Mouse (Mus musculus): ENCODE data around the gene Copb1. TPM values are rescaled to one million over a fixed set of nuclear protein-coding genes. Genes with fewer than 3 reads are reported as not detected.

The Copb1 gene
- total and polyA plus RNA-seq, 3 experiments: 16.5 to 40.5 (median 40.1) TPM

DNA sequence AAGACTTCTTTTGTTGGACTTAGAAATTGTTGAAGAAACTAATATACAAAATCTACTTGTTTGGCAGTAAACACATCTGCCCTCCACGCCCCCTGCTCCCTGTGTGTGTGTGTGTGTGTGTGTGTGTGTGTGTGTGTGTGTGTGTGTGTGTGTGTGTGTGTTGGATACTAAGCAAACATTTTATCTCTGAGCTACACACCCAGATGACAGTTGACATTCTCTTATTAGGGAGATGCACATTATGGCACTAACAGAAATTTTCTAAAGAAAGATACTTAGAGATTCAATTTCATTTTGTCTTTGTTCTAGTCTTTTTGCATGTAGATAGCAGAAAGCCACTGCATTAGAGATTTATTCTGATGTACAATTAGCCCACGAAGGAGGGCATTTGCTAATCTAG is 37.6 kb downstream of the Copb1 start:
- Histone ChIP-seq H3K4me3 (no peak overlapping the region), H3K4me1 (ENCODE audit: control insufficient read depth, insufficient read depth, low read length) (no peaks in the 10 kb centered on the region), H3K9ac (ENCODE audit: low read depth, low read length) (no peak overlapping the region), H3K79me2 (replicated peaks; ENCODE audit: control insufficient read depth, insufficient read depth, low read length) (no peaks in the 10 kb centered on the region), H3K36me3 (ENCODE audit: control insufficient read depth, insufficient read depth, low read length) (peaks cover 3% of the 10 kb centered on the region), H3K27ac (no peak overlapping the region), H3K27me3 (ENCODE audit: control insufficient read depth, insufficient read depth, low read length) (no peaks in the 10 kb centered on the region)
- WGBS: 93% methylated on average over 2 of the region's 2 CpGs
- no peak for DNase-seq
- intact Hi-C loops (cut with DNase I): loop anchor here (10.0 kb wide), 1 partner anchor 452 kb away; the partner anchor contains the start of gene Spon1
- no peak for TF ChIP-seq POLR2A (IDR thresholded peaks at IDR 0.05; ENCODE audit: insufficient read depth, low read depth, low read length)

DNA sequence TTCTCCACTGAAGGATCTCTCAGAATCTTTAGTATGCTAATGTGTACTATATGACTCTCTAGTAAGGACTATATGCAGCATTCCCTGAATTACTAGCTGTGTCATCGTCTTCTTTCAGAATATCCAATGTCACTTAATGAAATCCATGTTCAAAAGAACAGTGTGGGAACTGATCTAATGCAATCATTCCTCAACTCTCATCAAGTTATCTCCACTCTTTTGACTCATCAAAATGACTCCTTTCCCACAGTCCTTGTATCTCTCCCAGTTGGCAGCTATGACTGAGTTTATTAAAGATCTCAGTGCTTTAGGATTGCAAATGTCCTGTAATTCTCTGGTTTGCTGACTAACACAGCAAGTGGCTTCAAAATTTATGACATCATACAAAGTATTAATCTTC is 40.1 kb downstream of the Copb1 start:
- DNase-seq: no peak
- Histone ChIP-seq H3K27me3 (ENCODE audit: control insufficient read depth, insufficient read depth, low read length) (no peaks in the 10 kb centered on the region), H3K79me2 (replicated peaks; ENCODE audit: control insufficient read depth, insufficient read depth, low read length) (no peaks in the 10 kb centered on the region), H3K4me1 (ENCODE audit: control insufficient read depth, insufficient read depth, low read length) (no peaks in the 10 kb centered on the region), H3K36me3 (ENCODE audit: control insufficient read depth, insufficient read depth, low read length) (no peaks in the 10 kb centered on the region; the same call in 1 of the 2 replicates), H3K27ac (no peak overlapping the region), H3K9ac (ENCODE audit: low read depth, low read length) (no peak overlapping the region), H3K4me3 (no peak overlapping the region)
- WGBS: 84% methylated on average over 1 of the region's 1 CpGs
- TF ChIP-seq CTCF (IDR thresholded peaks at IDR 0.05) (no peak), EP300 (IDR thresholded peaks at IDR 0.05; ENCODE audit: insufficient read depth, low read depth, low read length) (no peak), POLR2A (IDR thresholded peaks at IDR 0.05; ENCODE audit: insufficient read depth, low read depth, low read length) (no peak)
- intact Hi-C loops (cut with DNase I): loop anchor here (5.0 to 10.0 kb wide), 2 partner anchors 97 to 450 kb away; partner anchors contain the start of genes Rras2 and Spon1

DNA sequence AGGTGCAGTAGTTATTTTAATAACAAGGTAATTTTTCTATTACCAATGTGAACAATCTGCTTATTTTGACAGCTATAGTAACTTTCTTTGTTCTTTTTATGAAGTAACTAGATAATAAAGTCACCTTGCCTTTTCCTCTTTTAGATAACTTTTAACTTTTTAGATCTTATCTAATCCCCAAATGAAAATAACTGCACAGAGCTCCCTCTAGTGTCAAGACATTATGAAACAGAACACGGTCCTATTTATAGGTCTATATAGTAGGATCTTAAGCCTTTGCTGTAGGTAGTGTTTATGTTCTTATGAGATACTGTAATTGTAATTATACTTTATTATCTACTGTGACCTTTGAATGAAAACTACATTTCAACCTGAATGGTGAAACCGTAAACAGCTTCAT is 41.0 kb downstream of the Copb1 start:
- no peak overlapping the region for H3K4me3 ChIP-seq
- no peak for DNase-seq
- H3K27ac ChIP-seq: no peak overlapping the region
- no peaks in the 10 kb centered on the region for H3K4me1 ChIP-seq (ENCODE audit: control insufficient read depth, insufficient read depth, low read length)
- H3K27me3 ChIP-seq (ENCODE audit: control insufficient read depth, insufficient read depth, low read length): no peaks in the 10 kb centered on the region
- H3K36me3 ChIP-seq (ENCODE audit: control insufficient read depth, insufficient read depth, low read length): no peaks in the 10 kb centered on the region; the same call in 1 of the 2 replicates
- peak; percentile 85 for TF ChIP-seq CTCF (IDR thresholded peaks at IDR 0.05)
- no peak for TF ChIP-seq EP300 (IDR thresholded peaks at IDR 0.05; ENCODE audit: insufficient read depth, low read depth, low read length)
- intact Hi-C loops (cut with DNase I): loop anchor here (1.0 to 10.0 kb wide), 3 partner anchors 96 to 449 kb away; partner anchors contain the start of genes Rras2 and Spon1
- H3K79me2 ChIP-seq (replicated peaks; ENCODE audit: control insufficient read depth, insufficient read depth, low read length): no peaks in the 10 kb centered on the region
- WGBS: 50% methylated on average over 2 of the region's 2 CpGs
- no peak overlapping the region for H3K9ac ChIP-seq (ENCODE audit: low read depth, low read length)

DNA sequence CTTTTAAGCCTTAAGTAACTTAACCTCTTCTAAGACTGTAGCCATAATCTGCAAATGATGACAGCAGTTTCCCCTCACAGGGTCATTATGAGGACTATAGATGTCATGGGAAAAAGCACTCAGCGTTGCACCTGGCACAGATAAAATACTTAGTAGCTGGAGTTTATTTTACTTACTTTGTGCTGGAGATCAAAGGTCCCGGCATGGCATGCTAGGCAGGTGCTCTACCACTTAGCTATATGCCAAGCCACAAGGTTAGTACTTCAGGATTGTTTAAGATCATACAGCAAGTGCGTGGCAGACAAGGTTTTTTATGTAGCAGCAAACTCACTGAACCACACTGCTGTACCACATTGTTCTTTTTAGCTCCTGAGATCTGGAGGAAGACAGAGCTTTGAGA is 43.9 kb downstream of the Copb1 start:
- TF ChIP-seq POLR2A (IDR thresholded peaks at IDR 0.05; ENCODE audit: insufficient read depth, low read depth, low read length) (no peak), EP300 (IDR thresholded peaks at IDR 0.05; ENCODE audit: insufficient read depth, low read depth, low read length) (no peak), CTCF (IDR thresholded peaks at IDR 0.05) (no peak)
- intact Hi-C loops (cut with DNase I): loop anchor here (5.0 to 10.0 kb wide), 2 partner anchors 93 to 446 kb away; partner anchors contain the start of genes Rras2 and Spon1
- Histone ChIP-seq H3K79me2 (replicated peaks; ENCODE audit: control insufficient read depth, insufficient read depth, low read length) (no peaks in the 10 kb centered on the region), H3K4me3 (no peak overlapping the region), H3K4me1 (ENCODE audit: control insufficient read depth, insufficient read depth, low read length) (no peaks in the 10 kb centered on the region), H3K27ac (no peak overlapping the region), H3K36me3 (ENCODE audit: control insufficient read depth, insufficient read depth, low read length) (no peaks in the 10 kb centered on the region; the same call in 1 of the 2 replicates), H3K9ac (ENCODE audit: low read depth, low read length) (no peak overlapping the region), H3K27me3 (ENCODE audit: control insufficient read depth, insufficient read depth, low read length) (no peaks in the 10 kb centered on the region)
- no peak for DNase-seq
- WGBS: 89% methylated on average over 3 of the region's 3 CpGs

DNA sequence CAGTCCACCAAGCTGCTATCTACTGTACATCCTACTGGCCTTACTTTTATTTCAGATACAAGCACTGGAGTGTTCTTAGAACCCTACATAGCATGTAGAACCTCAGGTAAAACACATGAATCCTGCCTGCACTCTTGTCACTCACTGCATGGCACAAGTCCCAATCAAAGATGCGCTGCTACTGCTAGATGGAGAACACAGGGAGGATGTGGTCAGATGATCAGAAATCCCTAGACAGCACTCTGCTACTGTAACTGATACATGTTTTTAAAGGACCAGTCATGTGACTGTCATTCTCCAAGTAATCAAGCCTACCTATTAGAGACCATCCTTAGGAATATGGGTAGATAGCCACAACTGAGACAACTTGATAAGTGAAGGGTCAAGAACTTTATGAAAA is 44.7 kb downstream of the Copb1 start:
- intact Hi-C loops (cut with DNase I): loop anchor here (5.0 to 10.0 kb wide), 2 partner anchors 93 to 445 kb away; partner anchors contain the start of genes Rras2 and Spon1
- Histone ChIP-seq H3K79me2 (replicated peaks; ENCODE audit: control insufficient read depth, insufficient read depth, low read length) (no peaks in the 10 kb centered on the region), H3K27me3 (ENCODE audit: control insufficient read depth, insufficient read depth, low read length) (no peaks in the 10 kb centered on the region), H3K4me3 (no peak overlapping the region), H3K36me3 (ENCODE audit: control insufficient read depth, insufficient read depth, low read length) (no peaks in the 10 kb centered on the region), H3K27ac (no peak overlapping the region), H3K4me1 (ENCODE audit: control insufficient read depth, insufficient read depth, low read length) (no peaks in the 10 kb centered on the region), H3K9ac (ENCODE audit: low read depth, low read length) (no peak overlapping the region)
- DNase-seq: no peak
- no peak for TF ChIP-seq POLR2A (IDR thresholded peaks at IDR 0.05; ENCODE audit: insufficient read depth, low read depth, low read length)
- TF ChIP-seq CTCF (IDR thresholded peaks at IDR 0.05): no peak
- TF ChIP-seq EP300 (IDR thresholded peaks at IDR 0.05; ENCODE audit: insufficient read depth, low read depth, low read length): no peak
- WGBS: 76% methylated on average over 1 of the region's 1 CpGs

DNA sequence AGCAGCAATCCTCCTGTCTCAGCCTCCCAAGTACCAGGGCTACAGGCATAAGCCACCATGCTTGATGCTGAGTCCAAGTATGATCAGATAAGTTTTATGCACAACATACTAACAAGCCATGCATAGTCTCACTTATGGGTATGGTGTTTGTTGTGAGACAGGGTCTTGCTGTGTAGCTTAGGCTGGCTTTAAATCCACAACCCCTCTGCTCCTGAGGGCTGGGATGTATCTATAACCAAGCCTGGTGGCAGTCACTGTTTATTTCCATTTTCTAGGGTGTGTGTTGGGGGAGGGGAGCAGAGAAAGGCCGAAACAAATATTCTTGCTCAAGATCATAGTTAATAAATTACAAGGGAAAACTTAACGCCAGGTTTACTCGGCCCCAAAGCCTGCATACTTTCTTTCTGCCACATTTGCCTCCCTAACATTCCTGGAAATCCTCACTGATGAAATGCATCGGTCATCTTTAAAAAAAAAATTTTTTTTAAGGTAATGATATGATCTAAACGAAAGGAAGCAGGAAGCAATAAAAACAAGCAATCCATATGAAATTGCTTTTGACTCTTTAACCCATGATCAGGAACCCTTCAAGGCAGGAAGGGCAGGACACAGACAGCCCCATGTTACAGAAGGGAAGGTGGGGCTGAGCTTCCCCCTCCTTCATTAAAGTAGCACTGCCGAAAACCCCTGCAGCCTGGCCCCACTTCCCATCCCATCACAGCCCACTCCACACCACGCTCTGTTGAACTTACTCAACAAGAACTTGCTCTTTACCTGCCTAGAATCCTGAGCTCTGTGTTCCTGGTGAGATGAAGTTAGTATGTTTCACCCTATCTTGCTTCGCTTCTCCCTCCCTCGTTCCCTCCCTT is 50.8 kb downstream of the Copb1 start:
- no peak overlapping the region for H3K9ac ChIP-seq (ENCODE audit: low read depth, low read length)
- DNase-seq: no peak
- 56% methylated on average over 9 of the region's 9 CpGs for WGBS
- no peaks in the 10 kb centered on the region for H3K27me3 ChIP-seq (ENCODE audit: control insufficient read depth, insufficient read depth, low read length)
- H3K27ac ChIP-seq: no peak overlapping the region
- TF ChIP-seq CTCF (IDR thresholded peaks at IDR 0.05): no peak
- no peak for TF ChIP-seq POLR2A (IDR thresholded peaks at IDR 0.05; ENCODE audit: insufficient read depth, low read depth, low read length)
- TF ChIP-seq EP300 (IDR thresholded peaks at IDR 0.05; ENCODE audit: insufficient read depth, low read depth, low read length): no peak
- no peaks in the 10 kb centered on the region; the same call in 1 of the 2 replicates for H3K36me3 ChIP-seq (ENCODE audit: control insufficient read depth, insufficient read depth, low read length)
- no peaks in the 10 kb centered on the region for H3K79me2 ChIP-seq (replicated peaks; ENCODE audit: control insufficient read depth, insufficient read depth, low read length)
- no peak overlapping the region for H3K4me3 ChIP-seq
- H3K4me1 ChIP-seq (ENCODE audit: control insufficient read depth, insufficient read depth, low read length): peaks cover 15% of the 10 kb centered on the region
- intact Hi-C loops (cut with DNase I): no loop called here

Data from heart, adult 2 months (tissue).